Mouse (Mus musculus): ENCODE measurements around the gene Rps11.
"Not testable (repeated sequence)": the region's sequence is repeated elsewhere in the genome, so short reads cannot be mapped to it uniquely, and the experiment has no call there.

Rps11 gene

GRCm38 (mm10) chr7:45133446-45134159, 9.4 kb upstream of the Rps11 start:
- DNase-seq (ENCODE audit: extremely low spot score), result no peak

DNA sequence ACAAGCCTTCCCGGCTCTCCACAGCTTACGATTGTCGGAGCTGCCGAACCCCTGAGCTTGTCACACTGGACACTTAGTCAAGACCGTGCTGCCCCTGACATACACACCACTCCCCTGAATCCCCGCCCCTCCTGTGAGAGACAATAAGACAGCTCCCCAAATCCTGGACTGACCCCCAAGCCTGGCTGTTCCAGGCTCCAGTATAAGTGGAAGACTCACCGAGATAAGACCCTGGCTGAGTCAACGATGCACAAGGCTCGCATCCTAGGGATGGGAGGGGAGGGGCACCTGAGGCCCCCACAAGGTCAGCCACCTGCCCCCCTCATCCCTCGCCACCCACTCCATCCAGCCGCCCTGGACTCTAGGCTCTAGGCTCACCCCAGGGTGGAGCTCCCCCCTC, 7.6 kb upstream of the Rps11 start:
- DNase-seq (ENCODE audit: extremely low spot score), result no peak

GRCm38 (mm10) chr7:45129776-45130512, 5.7 kb upstream of the Rps11 start:
- DNase-seq (ENCODE audit: extremely low spot score), result no peak

GRCm38 (mm10) chr7:45129318-45129717, 5.1 kb upstream of the Rps11 start:
- no peak for DNase-seq (ENCODE audit: extremely low spot score)

DNA sequence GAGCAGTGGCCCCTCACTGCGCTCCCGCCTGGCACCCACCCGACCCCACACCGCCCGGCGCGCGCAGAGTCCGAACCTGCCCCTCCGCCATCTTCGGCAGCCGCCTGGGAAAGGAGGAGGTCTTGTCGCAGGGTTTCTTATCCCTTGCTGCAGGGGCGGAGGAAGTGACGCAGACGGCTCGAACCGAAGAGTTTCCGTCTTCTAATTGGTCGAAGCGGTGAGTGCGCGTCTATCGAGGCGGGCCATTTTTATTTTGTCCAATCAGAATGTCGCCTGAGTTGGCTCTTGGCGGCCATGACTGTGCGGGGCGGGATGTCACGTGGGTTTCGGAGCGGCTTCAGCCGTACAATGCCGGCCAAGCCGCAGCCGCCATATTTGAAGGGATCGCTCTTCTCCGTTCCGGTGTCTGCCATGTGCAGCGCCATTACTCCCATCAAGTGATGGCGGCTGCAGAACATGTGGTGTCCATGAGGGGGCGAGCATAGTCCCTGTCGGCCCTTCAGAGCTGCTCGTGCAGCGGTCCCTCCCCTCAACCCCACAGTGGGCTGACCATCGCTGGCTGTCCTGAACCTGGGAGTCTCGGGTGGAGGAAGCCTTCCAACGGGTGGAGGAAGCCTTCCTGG, 4.5 kb upstream of the Rps11 start, which contains the start of gene Rpl13a:
Rpl13a (minus strand) TSS at position 138 of the 623 bp plus-strand sequence.
- DNase-seq (ENCODE audit: extremely low spot score), result peak; percentile 98

DNA sequence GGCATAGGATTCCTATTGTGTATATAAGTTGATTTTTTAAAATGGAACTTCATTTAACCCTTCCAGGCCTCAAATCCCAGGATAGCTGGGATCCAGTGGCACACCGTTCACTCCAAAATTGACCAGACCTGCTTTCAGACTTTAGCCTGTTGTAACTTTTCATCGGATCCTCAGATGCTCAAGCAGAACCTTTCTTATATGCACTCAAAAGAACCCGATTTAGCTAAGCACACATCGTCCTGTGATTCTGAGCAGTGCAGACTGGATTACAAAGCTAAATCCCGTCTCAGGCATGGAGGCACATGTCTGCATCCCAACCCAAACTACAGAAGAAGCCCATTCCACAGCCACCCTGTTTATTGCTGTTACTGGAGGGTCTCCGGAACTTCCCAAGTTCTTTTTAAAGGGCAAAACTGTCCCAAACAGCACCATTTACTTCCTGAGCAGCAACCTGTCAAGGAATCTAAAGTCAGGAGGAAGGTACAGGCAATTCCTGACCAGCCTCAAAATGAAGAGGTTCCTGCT, 3.5 kb upstream of the Rps11 start:
- DNase-seq (ENCODE audit: extremely low spot score), result no peak

DNA sequence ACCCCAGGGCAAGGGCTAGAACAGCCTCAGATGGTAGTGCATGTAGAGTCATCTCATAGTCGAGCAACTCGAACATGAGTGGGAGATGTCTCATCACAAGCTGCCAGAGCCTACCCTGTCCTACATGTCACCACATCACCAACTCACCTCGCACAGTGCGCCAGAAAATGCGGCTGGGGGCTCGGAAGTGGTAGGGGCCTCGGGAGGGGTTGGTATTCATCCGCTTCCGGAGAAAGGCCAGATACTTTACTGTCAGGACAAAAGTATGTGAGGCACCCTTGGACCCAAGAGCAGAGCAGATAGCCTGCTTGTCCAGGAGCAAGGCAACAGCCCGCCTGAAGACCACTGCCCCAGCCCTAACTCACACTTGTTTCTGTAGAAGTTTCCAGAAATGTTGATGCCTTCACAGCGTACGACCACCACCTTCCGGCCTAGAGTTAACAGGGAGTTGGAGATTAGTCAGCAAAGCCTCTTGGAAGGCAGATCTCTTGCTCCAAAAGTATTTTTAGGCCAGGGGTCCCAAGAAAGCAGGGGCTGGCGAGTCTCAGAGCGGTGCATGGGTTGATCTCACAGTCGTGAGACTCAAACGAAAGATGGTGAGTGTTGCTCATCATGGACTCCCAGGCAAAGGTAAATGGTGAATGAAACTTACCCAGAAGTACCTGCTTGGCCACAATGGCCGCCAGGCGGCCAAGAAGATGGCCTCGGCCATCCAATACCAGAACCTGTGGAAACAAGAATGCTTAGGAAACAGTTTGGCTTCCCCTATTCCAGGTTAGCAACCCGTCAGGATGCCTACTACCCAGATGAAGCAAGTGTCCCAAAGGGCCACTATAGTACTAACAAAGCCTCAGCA, 2.8 kb upstream of the Rps11 start:
- DNase-seq (ENCODE audit: extremely low spot score), result no peak

GRCm38 (mm10) chr7:45126147-45126843, 2.1 kb upstream of the Rps11 start:
- DNase-seq (ENCODE audit: extremely low spot score), result no peak

- DNase-seq (ENCODE audit: extremely low spot score), result not testable (repeated sequence)
Measured at GRCm38 (mm10) chr7:45125649-45126048, 1.4 kb upstream of the Rps11 start.

DNA sequence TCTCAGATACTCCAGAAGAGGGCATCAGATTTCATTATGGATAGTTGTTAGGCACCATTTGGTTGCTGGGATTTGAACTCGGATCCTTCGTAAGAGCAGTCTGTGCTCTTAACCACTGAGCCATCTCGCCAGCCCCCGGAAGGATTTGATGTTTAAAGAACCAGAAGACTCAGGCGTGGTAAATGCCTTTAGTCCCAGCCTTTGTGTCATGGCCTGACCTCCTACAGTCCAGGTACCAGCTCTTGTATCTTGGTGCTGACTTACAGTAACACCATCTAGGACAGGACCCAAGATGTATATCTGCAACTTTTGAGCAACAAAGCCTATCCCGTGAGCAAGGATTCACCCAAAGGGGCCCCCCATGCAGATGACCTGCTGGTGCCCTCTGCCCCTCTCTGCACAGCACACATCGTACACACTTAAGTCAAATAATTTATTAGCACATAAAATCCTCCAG, 933 bp upstream of the Rps11 start:
- peak; percentile 81 for DNase-seq (ENCODE audit: extremely low spot score)

DNA sequence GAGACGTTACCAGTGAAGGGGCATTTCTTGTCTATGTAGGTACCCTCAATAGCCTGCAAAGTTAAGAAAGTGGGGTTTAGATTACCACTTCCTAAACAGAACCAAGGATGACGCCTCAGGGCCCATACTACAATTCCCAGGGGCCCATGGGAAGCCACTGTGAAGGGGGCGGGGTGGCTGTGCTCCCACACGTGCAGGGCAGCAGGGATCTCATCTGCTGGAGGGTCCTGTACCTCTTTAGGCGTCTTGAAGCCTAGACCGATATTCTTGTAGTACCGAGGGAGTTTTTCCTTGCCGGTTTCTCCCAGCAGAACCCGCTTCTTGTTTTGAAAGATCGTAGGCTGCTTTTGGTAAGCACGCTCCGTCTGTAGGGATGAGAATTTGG, 1.1 kb downstream of the Rps11 start:
- no peak for DNase-seq (ENCODE audit: extremely low spot score)

- DNase-seq (ENCODE audit: extremely low spot score), result no peak
Measured at GRCm38 (mm10) chr7:45122561-45123185, 1.6 kb downstream of the Rps11 start.

DNA sequence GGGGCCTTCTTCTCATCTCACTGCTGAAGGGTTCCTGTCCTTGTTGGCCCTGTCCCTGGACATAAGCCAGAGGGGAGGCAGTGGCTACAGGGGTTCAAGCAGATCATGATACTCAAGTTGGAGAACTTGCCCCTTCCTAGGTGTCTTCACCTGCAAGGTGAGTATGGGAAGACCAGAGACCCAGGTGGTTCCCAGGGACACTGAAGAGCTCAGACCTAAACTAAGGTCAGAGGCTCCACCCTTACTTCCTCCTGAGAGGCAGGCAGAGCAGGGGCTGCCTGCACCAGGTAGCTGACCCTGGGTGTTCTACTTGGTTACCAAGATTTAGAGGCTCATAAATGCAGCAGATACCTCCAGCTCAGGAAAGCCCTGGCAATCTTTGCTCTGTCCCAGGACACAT, 2.3 kb downstream of the Rps11 start:
- no peak for DNase-seq (ENCODE audit: extremely low spot score)

- no peak for DNase-seq (ENCODE audit: extremely low spot score)
Measured at GRCm38 (mm10) chr7:45121404-45121803, 2.8 kb downstream of the Rps11 start.

- no peak for DNase-seq (ENCODE audit: extremely low spot score)
Measured at GRCm38 (mm10) chr7:45119780-45120709, 4.2 kb downstream of the Rps11 start.

DNA sequence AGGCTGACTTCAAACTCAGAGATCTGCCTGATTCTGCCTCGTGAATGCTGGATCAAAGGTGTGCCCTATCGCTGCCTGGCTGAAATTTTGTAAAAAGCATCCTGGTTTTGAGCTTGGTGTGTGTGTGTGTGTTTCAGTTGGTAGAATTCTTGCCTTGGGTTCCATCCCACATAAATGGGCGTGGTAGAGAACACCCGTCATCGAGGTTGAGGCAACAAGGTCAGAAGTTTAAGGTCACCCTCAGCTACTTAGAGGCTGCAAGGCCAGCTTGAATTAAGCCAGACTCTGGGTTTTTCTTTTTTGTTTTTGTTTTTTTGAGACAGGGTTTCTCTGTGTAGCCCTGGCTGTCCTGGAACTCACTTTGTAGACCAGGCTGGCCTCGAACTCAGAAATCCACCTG, 5.9 kb downstream of the Rps11 start:
- no peak for DNase-seq (ENCODE audit: extremely low spot score)

GRCm38 (mm10) chr7:45117566-45117965, 6.7 kb downstream of the Rps11 start:
- DNase-seq (ENCODE audit: extremely low spot score), result no peak

DNA sequence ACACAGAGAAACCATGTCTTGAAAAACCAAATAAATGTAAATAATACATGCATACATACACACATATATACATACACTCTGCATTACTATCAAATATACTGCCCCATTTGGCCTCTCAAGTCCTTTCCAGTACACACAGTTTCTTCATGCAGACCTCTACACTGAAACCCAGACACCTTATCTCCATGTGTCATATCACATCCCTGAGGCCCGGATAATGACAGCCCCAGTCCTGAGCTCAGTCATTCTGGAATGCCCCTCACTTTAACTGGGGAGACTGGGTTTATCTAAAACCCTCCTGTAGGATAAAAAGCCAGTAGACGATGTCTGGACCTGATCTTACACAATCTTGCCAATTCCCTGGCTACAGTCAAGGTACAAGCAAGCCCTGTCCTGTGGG, 10.8 kb downstream of the Rps11 start:
- no peak for DNase-seq (ENCODE audit: extremely low spot score)

DNA sequence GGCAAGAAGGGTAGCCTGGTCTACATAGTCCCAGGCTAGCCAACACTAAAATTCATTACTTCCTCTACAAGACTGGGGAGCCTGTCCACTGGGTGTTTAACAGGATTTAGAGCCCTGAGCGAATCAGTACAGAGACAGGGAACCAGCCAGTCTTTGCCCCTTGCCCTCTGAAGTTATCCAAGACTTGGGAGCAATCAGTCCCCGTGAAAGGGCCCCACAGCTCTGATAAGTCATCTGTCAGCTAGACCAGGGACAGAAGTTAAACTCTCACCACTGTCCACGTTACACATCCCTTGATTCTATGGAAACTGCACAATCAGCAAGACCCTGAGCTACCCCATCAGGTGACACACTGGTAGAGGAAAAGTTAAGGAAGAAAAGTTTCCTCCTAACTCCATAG, 11.7 kb downstream of the Rps11 start:
- DNase-seq (ENCODE audit: extremely low spot score), result no peak

Data from embryo, embryonic 9.5 days (tissue).